Mouse (Mus musculus): ENCODE results near the gene Rasip1. TPM values are rescaled to one million over a fixed set of nuclear protein-coding genes. Genes with fewer than 3 reads are reported as not detected.
"Not testable (repeated sequence)": the region's sequence is repeated elsewhere in the genome, so short reads cannot be mapped to it uniquely, and the experiment has no call there.

Gene Rasip1
- polyA plus RNA-seq, 1 experiment: 0.36 TPM

DNA sequence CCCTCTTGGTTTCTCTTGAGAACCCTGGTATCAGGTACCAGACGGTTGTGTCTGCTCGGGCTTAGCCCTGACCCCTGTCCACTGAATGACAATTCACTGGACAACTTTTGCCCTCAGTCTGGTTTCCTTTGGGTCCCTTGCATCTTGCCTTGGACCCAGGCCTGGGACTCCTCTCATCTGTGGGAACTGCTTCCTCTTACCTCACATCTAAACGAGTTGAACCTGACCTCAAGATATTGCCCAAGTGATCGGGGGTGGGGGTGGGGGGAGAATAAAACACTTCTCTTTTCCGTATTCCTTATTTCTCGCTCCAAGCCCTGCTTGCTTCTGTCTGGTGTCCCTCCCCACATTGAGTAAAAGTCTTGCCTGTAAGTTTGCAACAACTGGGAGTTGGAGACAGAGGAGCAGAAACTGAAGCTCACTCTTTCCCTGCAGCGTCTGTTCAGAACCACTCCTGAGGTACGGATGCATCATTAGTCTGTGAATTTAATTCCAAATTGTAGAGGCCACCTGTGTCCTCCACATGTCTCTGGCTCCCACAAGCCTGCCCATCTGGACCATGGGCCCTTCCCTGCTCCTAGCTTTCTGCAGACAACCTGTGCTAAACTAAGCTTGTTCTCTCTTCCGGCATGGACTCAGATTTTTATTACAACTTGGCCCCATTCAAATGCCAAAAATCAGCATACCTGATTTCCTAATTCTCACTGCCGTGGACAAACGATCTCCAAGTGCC lies 33.6 kb downstream of the Rasip1 start:
- Histone ChIP-seq H3K36me3 (replicated peaks; ENCODE audit: low read length) (no peaks in the 10 kb centered on the region), H3K9me3 (peaks cover 9% of the 10 kb centered on the region), H3K27me3 (replicated peaks) (peaks cover 30% of the 10 kb centered on the region), H3K4me1 (peaks cover 16% of the 10 kb centered on the region), H3K4me3 (replicated peaks) (no peak overlapping the region)
- TF ChIP-seq GATA1 (IDR thresholded peaks at IDR 0.05; ENCODE audit: borderline replicate concordance, low read length): no peak
- no peak for TF ChIP-seq FLI1 (IDR thresholded peaks at IDR 0.05; ENCODE audit: low read length)

DNA sequence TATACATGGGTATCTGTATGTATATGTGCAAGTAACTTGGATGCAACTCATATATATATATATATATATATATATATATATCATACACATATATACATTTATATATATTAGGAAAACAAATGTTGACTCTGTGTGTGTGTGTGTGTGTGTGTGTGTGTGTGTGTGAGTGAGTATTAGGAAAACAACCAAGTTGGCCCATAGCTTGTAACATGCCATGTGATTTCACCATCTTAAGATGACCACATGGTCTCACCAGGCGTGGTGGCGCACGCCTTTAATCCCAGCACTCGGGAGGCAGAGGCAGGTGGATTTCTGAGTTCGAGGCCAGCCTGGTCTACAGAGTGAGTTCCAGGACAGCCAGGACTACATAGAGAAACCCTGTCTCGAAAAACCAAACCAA lies 34.4 kb downstream of the Rasip1 start:
- H3K27me3 ChIP-seq (replicated peaks): peaks cover 33% of the 10 kb centered on the region
- H3K36me3 ChIP-seq (replicated peaks; ENCODE audit: low read length); H3K9me3 ChIP-seq; H3K4me3 ChIP-seq (replicated peaks): not testable (repeated sequence)
- H3K4me1 ChIP-seq: peaks cover 16% of the 10 kb centered on the region

- H3K9me3 ChIP-seq: no peaks in the 10 kb centered on the region
- no peak for TF ChIP-seq FLI1 (IDR thresholded peaks at IDR 0.05; ENCODE audit: low read length)
- TF ChIP-seq GATA1 (IDR thresholded peaks at IDR 0.05; ENCODE audit: borderline replicate concordance, low read length): no peak
- H3K4me1 ChIP-seq: peaks cover 16% of the 10 kb centered on the region
- H3K36me3 ChIP-seq (replicated peaks; ENCODE audit: low read length): no peaks in the 10 kb centered on the region
- H3K4me3 ChIP-seq (replicated peaks): no peak overlapping the region
- peaks cover 29% of the 10 kb centered on the region for H3K27me3 ChIP-seq (replicated peaks)
Measured at GRCm38 (mm10) chr7:45665303-45666138, 38.2 kb downstream of the Rasip1 start.

GRCm38 (mm10) chr7:45666161-45666560 lies 38.9 kb downstream of the Rasip1 start, which contains the start of gene Fut2:
Fut2 (minus strand) TSS chr7:45666394.
- no peaks in the 10 kb centered on the region for H3K9me3 ChIP-seq
- no peaks in the 10 kb centered on the region for H3K36me3 ChIP-seq (replicated peaks; ENCODE audit: low read length)
- H3K27me3 ChIP-seq (replicated peaks): peaks cover 28% of the 10 kb centered on the region
- H3K4me1 ChIP-seq: peaks cover 16% of the 10 kb centered on the region
- no peak within 1 kb of the TSS for H3K4me3 ChIP-seq (replicated peaks)
- TF ChIP-seq FLI1 (IDR thresholded peaks at IDR 0.05; ENCODE audit: low read length): no peak
- no peak for TF ChIP-seq GATA1 (IDR thresholded peaks at IDR 0.05; ENCODE audit: borderline replicate concordance, low read length)

DNA sequence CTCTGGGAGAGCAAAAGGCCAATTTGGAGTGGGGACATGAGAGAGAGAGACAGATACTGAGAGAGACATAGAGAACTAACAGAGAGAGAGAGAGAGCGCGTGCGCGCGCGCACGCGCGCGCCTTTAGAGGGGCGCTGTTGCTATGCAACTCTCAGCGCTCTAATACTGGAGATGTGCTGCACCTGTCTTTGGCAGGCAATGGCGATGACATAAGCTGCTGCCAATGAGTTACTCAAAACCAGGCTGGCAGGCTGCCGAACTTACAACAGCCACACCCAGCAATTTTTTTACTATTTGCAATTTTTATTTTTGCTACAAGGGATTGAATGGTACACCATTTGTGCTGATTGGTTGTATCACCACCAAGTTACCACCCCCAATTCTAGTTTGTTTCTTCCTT lies 40.5 kb downstream of the Rasip1 start:
- Histone ChIP-seq H3K4me1 (peaks cover 16% of the 10 kb centered on the region), H3K9me3 (peaks cover 4% of the 10 kb centered on the region), H3K36me3 (replicated peaks; ENCODE audit: low read length) (no peaks in the 10 kb centered on the region), H3K4me3 (replicated peaks) (no peak overlapping the region), H3K27me3 (replicated peaks) (peaks cover 42% of the 10 kb centered on the region)
- TF ChIP-seq FLI1 (IDR thresholded peaks at IDR 0.05; ENCODE audit: low read length) (no peak), GATA1 (IDR thresholded peaks at IDR 0.05; ENCODE audit: borderline replicate concordance, low read length) (no peak)

DNA sequence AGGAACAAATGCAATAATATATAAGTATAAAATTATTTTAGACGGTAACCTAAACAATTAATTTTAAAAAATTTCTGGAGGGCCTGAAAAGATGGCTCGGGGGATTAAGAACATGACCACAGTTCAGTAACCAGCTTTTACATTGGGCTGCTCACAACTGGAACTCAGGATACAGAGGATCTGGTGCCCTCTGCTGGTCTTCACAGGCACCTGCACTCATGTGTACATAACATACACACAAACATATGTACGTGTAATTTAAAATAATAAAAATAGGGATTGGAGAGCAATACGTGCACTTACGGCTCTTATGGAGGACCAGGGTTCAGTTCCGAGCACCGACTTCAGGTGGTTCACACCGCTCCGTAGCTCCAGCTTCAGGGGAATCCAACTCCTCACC lies 41.6 kb downstream of the Rasip1 start:
- H3K4me1 ChIP-seq: peaks cover 6% of the 10 kb centered on the region
- peaks cover 50% of the 10 kb centered on the region for H3K27me3 ChIP-seq (replicated peaks)
- TF ChIP-seq FLI1 (IDR thresholded peaks at IDR 0.05; ENCODE audit: low read length) (no peak), GATA1 (IDR thresholded peaks at IDR 0.05; ENCODE audit: borderline replicate concordance, low read length) (no peak)
- no peaks in the 10 kb centered on the region for H3K36me3 ChIP-seq (replicated peaks; ENCODE audit: low read length)
- peaks cover 4% of the 10 kb centered on the region for H3K9me3 ChIP-seq
- no peak overlapping the region for H3K4me3 ChIP-seq (replicated peaks)

DNA sequence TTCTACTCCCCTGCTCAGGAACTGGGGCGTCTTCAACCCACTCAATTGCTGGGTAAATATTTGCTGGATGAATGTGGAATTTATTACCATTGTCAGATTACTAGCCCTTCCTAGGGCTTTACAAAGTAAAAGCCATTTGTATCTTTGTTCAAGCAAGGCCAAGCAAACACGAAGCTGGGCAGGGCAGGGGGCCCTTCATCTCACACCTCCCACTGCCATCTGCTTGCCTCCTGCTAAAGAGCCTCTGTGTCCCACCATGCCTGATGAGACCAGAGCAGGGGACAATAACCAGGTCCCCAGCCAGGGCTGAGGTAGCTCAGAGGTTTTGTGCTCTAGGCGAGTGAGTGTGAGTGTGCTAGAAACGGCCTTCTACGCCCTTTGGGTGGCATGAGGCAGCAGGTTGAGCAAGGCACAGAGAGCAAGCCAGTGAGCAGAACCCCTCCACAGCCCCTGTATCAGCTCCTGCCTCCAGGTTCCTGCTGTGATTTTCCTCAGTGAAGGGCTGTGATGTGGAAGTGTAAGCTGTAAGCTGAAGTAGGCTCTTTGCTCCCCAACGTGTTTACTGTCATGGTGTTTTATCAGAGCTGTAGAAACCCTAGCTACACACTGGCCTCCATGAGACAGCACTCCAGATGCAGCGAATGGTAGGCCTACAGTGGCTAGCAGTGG lies 50.5 kb downstream of the Rasip1 start:
- TF ChIP-seq GATA1 (IDR thresholded peaks at IDR 0.05; ENCODE audit: borderline replicate concordance, low read length) (no peak), FLI1 (IDR thresholded peaks at IDR 0.05; ENCODE audit: low read length) (no peak)

GRCm38 (mm10) chr7:45678513-45678912 lies 51.2 kb downstream of the Rasip1 start:
- peak overlapping the region; percentile 66 for H3K4me3 ChIP-seq (replicated peaks)
- H3K4me1 ChIP-seq: peaks cover 69% of the 10 kb centered on the region
- no peaks in the 10 kb centered on the region for H3K9me3 ChIP-seq
- no peaks in the 10 kb centered on the region for H3K36me3 ChIP-seq (replicated peaks; ENCODE audit: low read length)
- peaks cover 44% of the 10 kb centered on the region for H3K27me3 ChIP-seq (replicated peaks)
- TF ChIP-seq FLI1 (IDR thresholded peaks at IDR 0.05; ENCODE audit: low read length) (no peak), GATA1 (IDR thresholded peaks at IDR 0.05; ENCODE audit: borderline replicate concordance, low read length) (no peak)

More for the DNA sequence above, 50.5 kb downstream of the Rasip1 start:
- peaks cover 50% of the 10 kb centered on the region for H3K27me3 ChIP-seq (replicated peaks)
- H3K4me1 ChIP-seq: peaks cover 61% of the 10 kb centered on the region
- H3K36me3 ChIP-seq (replicated peaks; ENCODE audit: low read length): no peaks in the 10 kb centered on the region
- H3K9me3 ChIP-seq: no peaks in the 10 kb centered on the region
- H3K4me3 ChIP-seq (replicated peaks): peak overlapping the region; percentile 66

GRCm38 (mm10) chr7:45679966-45680621 lies 52.8 kb downstream of the Rasip1 start:
- TF ChIP-seq GATA1 (IDR thresholded peaks at IDR 0.05; ENCODE audit: borderline replicate concordance, low read length) (no peak), FLI1 (IDR thresholded peaks at IDR 0.05; ENCODE audit: low read length) (no peak)
- Histone ChIP-seq H3K4me1 (peaks cover 75% of the 10 kb centered on the region), H3K27me3 (replicated peaks) (peaks cover 44% of the 10 kb centered on the region), H3K9me3 (no peaks in the 10 kb centered on the region), H3K36me3 (replicated peaks; ENCODE audit: low read length) (no peaks in the 10 kb centered on the region), H3K4me3 (replicated peaks) (peak overlapping the region; percentile 33)
